9 mouse cellular contexts compared by ENCODE assay signal in the genomic region with DNA sequence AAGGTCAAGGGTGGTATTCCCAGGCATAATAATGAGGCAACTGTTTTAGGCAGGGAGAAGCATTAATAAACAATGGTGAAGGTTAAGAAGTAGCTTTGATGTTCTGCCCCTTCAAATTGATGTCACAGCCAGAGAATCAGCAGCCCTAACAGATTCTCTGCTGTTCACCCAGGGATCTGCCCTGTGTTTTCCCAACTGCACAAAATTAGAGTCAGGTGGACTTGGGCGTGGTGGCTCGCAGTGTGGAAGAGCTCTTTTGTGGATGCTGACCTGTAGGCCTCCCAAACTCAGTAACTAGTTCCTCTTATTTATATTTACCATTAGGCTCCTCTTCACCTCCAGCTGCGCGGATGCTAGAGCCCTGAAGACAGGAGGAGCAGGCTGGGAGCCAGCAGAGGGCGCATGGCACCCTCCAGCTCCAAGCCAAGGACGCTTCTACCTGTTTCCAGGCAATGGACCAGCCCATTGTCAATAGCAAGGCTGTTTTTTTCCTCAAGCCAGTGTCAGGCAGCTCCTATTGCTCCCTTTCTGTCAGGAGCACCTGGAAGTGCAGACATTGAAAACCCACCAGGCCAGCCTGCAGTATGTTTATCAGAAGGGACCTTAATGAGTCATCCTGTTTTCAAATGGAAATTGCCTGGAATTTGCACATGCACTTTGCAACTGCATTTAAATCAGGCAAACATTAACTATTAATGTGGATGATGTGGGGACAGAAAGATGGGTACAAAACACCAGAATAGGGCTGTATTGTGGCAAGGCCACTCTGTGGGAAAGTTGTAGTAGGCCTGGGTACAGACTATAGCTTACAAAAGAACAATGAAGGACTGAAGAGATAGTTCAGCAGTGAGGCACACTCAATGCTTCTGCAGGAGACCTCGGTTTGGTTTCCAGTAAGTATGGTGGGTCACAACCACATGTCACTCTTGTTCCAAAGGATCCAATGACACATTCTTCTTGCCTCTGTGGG.
DNase-seq lines count a peak whose midpoint lies in the region; ATAC-seq and TF ChIP-seq lines count a peak whose summit lies in the region.
"Had no signal": no experiment of that assay in that cellular context is flagged by ENCODE, and none has a peak within 500 bp of the region (broad histone marks: within the 10 kb centered on the region; RNA-seq: fewer than 3 reads in every experiment).

No protein-coding gene starts in this region.

- H3K9ac ChIP-seq in forebrain, postnatal 0 days: no peak overlapping the region
- no peak overlapping the region for H3K9ac ChIP-seq in kidney, embryonic 15.5 days
- no peak overlapping the region for H3K9ac ChIP-seq in liver, embryonic 13.5 days
- no peak overlapping the region for H3K9ac ChIP-seq in neural tube, embryonic 15.5 days (replicated peaks)
- H3K9ac ChIP-seq: heart, embryonic 13.5 days had no signal

- 0 out of 2 replicates have a peak, but pooled peaks cover 7% of the 10 kb centered on the region for H3K4me1 ChIP-seq in forebrain, postnatal 0 days (ENCODE audit: insufficient read depth)
- H3K4me1 ChIP-seq in kidney, embryonic 15.5 days: 0 out of 2 replicates have a peak, but pooled peaks cover 4% of the 10 kb centered on the region
- H3K4me1 ChIP-seq in liver, embryonic 13.5 days (replicated peaks): no peaks in the 10 kb centered on the region
- H3K4me1 ChIP-seq in neural tube, embryonic 15.5 days: peaks cover 10% of the 10 kb centered on the region; the same call in 1 of the 2 replicates
- H3K4me1 ChIP-seq: heart, embryonic 13.5 days had no signal

- peak; percentile 19 for DNase-seq in 3134 (ENCODE audit: extremely low read depth, insufficient read length, low spot score)
- DNase-seq in cerebellum, adult 18-20 months: peak; percentile 14 to 16
- peak; percentile 72 for DNase-seq in forebrain, postnatal 0 days
- peak; percentile 0 for DNase-seq in liver, embryonic 13.5 days

- no peak overlapping the region for H3K4me3 ChIP-seq in forebrain, postnatal 0 days (ENCODE audit: low read depth, low read length)
- no peak overlapping the region for H3K4me3 ChIP-seq in kidney, embryonic 15.5 days (replicated peaks)
- H3K4me3 ChIP-seq in liver, embryonic 13.5 days (replicated peaks): no peak overlapping the region
- no peak overlapping the region for H3K4me3 ChIP-seq in neural tube, embryonic 15.5 days (replicated peaks)
- H3K4me3 ChIP-seq: heart, embryonic 13.5 days had no signal

- 14% methylated on average over 7 of the region's 7 CpGs for WGBS in forebrain, postnatal 0 days
- 22% methylated on average over 7 of the region's 7 CpGs for WGBS in kidney, embryonic 15.5 days
- 15% methylated on average over 7 of the region's 7 CpGs for WGBS in liver, embryonic 13.5 days (ENCODE audit: insufficient replicate concordance)
- 20% methylated on average over 7 of the region's 7 CpGs for whole genome bisulfite sequencing in neural tube, embryonic 15.5 days

- no peak overlapping the region for H3K27ac ChIP-seq in forebrain, postnatal 0 days (ENCODE audit: low read depth, low read length)
- no peak overlapping the region for H3K27ac ChIP-seq in kidney, embryonic 15.5 days
- no peak overlapping the region for H3K27ac ChIP-seq in liver, embryonic 13.5 days
- H3K27ac ChIP-seq in neural tube, embryonic 15.5 days (replicated peaks): no peak overlapping the region
- H3K27ac ChIP-seq: heart, embryonic 13.5 days had no signal

- H3K36me3 ChIP-seq in forebrain, postnatal 0 days (ENCODE audit: insufficient read depth): no peaks in the 10 kb centered on the region
- no peaks in the 10 kb centered on the region for H3K36me3 ChIP-seq in kidney, embryonic 15.5 days
- no peaks in the 10 kb centered on the region for H3K36me3 ChIP-seq in liver, embryonic 13.5 days
- H3K36me3 ChIP-seq in neural tube, embryonic 15.5 days: no peaks in the 10 kb centered on the region
- H3K36me3 ChIP-seq: heart, embryonic 13.5 days had no signal

- H3K4me2 ChIP-seq in forebrain, postnatal 0 days (ENCODE audit: low read depth): no peak overlapping the region
- no peak overlapping the region for H3K4me2 ChIP-seq in kidney, embryonic 15.5 days
- no peak overlapping the region for H3K4me2 ChIP-seq in liver, embryonic 13.5 days
- no peak overlapping the region for H3K4me2 ChIP-seq in neural tube, embryonic 15.5 days
- H3K4me2 ChIP-seq: heart, embryonic 13.5 days had no signal

- H3K9me3 ChIP-seq in forebrain, postnatal 0 days (ENCODE audit: low read length): no peaks in the 10 kb centered on the region
- no peaks in the 10 kb centered on the region for H3K9me3 ChIP-seq in kidney, embryonic 15.5 days (replicated peaks)
- no peaks in the 10 kb centered on the region for H3K9me3 ChIP-seq in liver, embryonic 13.5 days (replicated peaks)
- H3K9me3 ChIP-seq in neural tube, embryonic 15.5 days (replicated peaks): no peaks in the 10 kb centered on the region
- H3K9me3 ChIP-seq: heart, embryonic 13.5 days had no signal

- ATAC-seq in CD4-positive, CD25-positive, alpha-beta regulatory T cell, adult 4 months: peak; percentile 62
- peak; percentile 76 for ATAC-seq in forebrain, postnatal 0 days
- ATAC-seq in kidney, embryonic 15.5 days (replicated peaks; ENCODE audit: low FRiP score): peak; percentile 70
- no peak for ATAC-seq in liver, embryonic 13.5 days (ENCODE audit: low read depth)
- peak; percentile 81 for ATAC-seq in neural tube, embryonic 15.5 days (ENCODE audit: low FRiP score)
- no peak for ATAC-seq in monocyte, adult 5-6 weeks (replicated peaks; ENCODE audit: insufficient number of reproducible peaks, low FRiP score, low TSS enrichment, poor library complexity, severe bottlenecking)

- no peaks in the 10 kb centered on the region for H3K27me3 ChIP-seq in forebrain, postnatal 0 days (ENCODE audit: insufficient read depth, low read length)
- no peaks in the 10 kb centered on the region for H3K27me3 ChIP-seq in kidney, embryonic 15.5 days
- no peaks in the 10 kb centered on the region for H3K27me3 ChIP-seq in liver, embryonic 13.5 days
- H3K27me3 ChIP-seq in neural tube, embryonic 15.5 days (replicated peaks): no peaks in the 10 kb centered on the region
- H3K27me3 ChIP-seq: heart, embryonic 13.5 days had no signal

- peak; percentile 77 for TF ChIP-seq CTCF in forebrain, postnatal 0 days (IDR thresholded peaks at IDR 0.05; ENCODE audit: low read depth)

Comparison
In these comparisons a context has a peak if more than half of its experiments do, and no peak if none do; other contexts are left out.
1. DNase-seq: peak in every context shown above with its lines; median percentile 72 in forebrain, postnatal 0 days; 19 in 3134; 15 in cerebellum, adult 18-20 months; 0 in liver, embryonic 13.5 days.
2. ATAC-seq: peak in CD4-positive, CD25-positive, alpha-beta regulatory T cell, adult 4 months (single experiment), forebrain, postnatal 0 days (single experiment), kidney, embryonic 15.5 days (single experiment) and neural tube, embryonic 15.5 days (single experiment); none in liver, embryonic 13.5 days (single experiment) and monocyte, adult 5-6 weeks (single experiment).